Comparison of ENCODE assay signal across 14 mouse cellular contexts in genomic region chr10:58639291-58639690, GRCm38 (mm10). TPM values are rescaled to one million over a fixed set of nuclear protein-coding genes. Genes with fewer than 3 reads are reported as not detected.
A peak's percentile ranks its signal among the peaks of the same experiment; 100 is the strongest.
DNase-seq lines count a peak whose midpoint lies in the region; ATAC-seq and TF ChIP-seq lines count a peak whose summit lies in the region.
"Had no signal": no experiment of that assay in that cellular context is flagged by ENCODE, and none has a peak within 500 bp of the region (broad histone marks: within the 10 kb centered on the region; RNA-seq: fewer than 3 reads in every experiment).

No protein-coding gene starts in this region.

- peaks cover 6% of the 10 kb centered on the region; the same call in 1 of the 2 replicates for H3K27me3 ChIP-seq in heart, embryonic 10.5 days (ENCODE audit: insufficient read depth, poor library complexity, severe bottlenecking)
- H3K27me3 ChIP-seq in midbrain, embryonic 14.5 days (ENCODE audit: control insufficient read depth, insufficient read depth, low read length), result no peaks in the 10 kb centered on the region
- H3K27me3 ChIP-seq in midbrain, embryonic 16.5 days (ENCODE audit: control insufficient read depth, insufficient read depth, low read depth, low read length), result no peaks in the 10 kb centered on the region
- H3K27me3 ChIP-seq: heart, embryonic 15.5 days; limb, embryonic 12.5 days had no signal

- 75% methylated on average over 6 of the region's 6 CpGs for WGBS in heart, embryonic 10.5 days
- 74% methylated on average over 6 of the region's 6 CpGs for WGBS in midbrain, embryonic 14.5 days
- 63% methylated on average over 6 of the region's 6 CpGs for WGBS in midbrain, embryonic 16.5 days
- 53% methylated on average over 6 of the region's 6 CpGs for WGBS in lung, adult 2 months

- no peaks in the 10 kb centered on the region for H3K36me3 ChIP-seq in heart, embryonic 10.5 days
- no peaks in the 10 kb centered on the region for H3K36me3 ChIP-seq in midbrain, embryonic 14.5 days (ENCODE audit: control insufficient read depth, insufficient read depth, low read length)
- no peaks in the 10 kb centered on the region for H3K36me3 ChIP-seq in midbrain, embryonic 16.5 days (ENCODE audit: control insufficient read depth, insufficient read depth, low read length)
- H3K36me3 ChIP-seq: heart, embryonic 15.5 days; limb, embryonic 12.5 days had no signal

- H3K27ac ChIP-seq in heart, embryonic 10.5 days, result no peak overlapping the region
- H3K27ac ChIP-seq in midbrain, embryonic 14.5 days (replicated peaks; ENCODE audit: low read depth, low read length), result no peak overlapping the region
- H3K27ac ChIP-seq in midbrain, embryonic 16.5 days (ENCODE audit: low read length), result no peak overlapping the region
- H3K27ac ChIP-seq: heart, embryonic 15.5 days; limb, embryonic 12.5 days; macrophage had no signal

- H3K4me1 ChIP-seq in heart, embryonic 10.5 days, result peaks cover 20% of the 10 kb centered on the region
- peaks cover 8% of the 10 kb centered on the region; the same call in 1 of the 2 replicates for H3K4me1 ChIP-seq in midbrain, embryonic 14.5 days (ENCODE audit: control insufficient read depth, insufficient read depth, low read length)
- no peaks in the 10 kb centered on the region for H3K4me1 ChIP-seq in midbrain, embryonic 16.5 days (ENCODE audit: control insufficient read depth, insufficient read depth, low read length)
- no peaks in the 10 kb centered on the region for H3K4me1 ChIP-seq in lung, adult 2 months (ENCODE audit: control insufficient read depth, insufficient read depth, low read length)

- no peak overlapping the region for H3K9ac ChIP-seq in midbrain, embryonic 14.5 days (replicated peaks; ENCODE audit: low read length)
- H3K9ac ChIP-seq in midbrain, embryonic 16.5 days (ENCODE audit: low read depth, low read length), result no peak overlapping the region
- H3K9ac ChIP-seq: heart, embryonic 15.5 days; limb, embryonic 12.5 days had no signal

- TF ChIP-seq CTCF in lung, adult 2 months (IDR thresholded peaks at IDR 0.05; ENCODE audit: insufficient read depth, low read length), result no peak

- no peak overlapping the region for H3K4me3 ChIP-seq in heart, embryonic 10.5 days
- no peak overlapping the region for H3K4me3 ChIP-seq in midbrain, embryonic 14.5 days (replicated peaks; ENCODE audit: low read depth, low read length)
- no peak overlapping the region for H3K4me3 ChIP-seq in midbrain, embryonic 16.5 days (ENCODE audit: low read depth, low read length)
- no peak overlapping the region for H3K4me3 ChIP-seq in lung, adult 2 months (replicated peaks; ENCODE audit: extremely low read depth, low read depth, low read length)
- H3K4me3 ChIP-seq: heart, embryonic 15.5 days; limb, embryonic 12.5 days had no signal

- no peak overlapping the region for H3K4me2 ChIP-seq in midbrain, embryonic 14.5 days (ENCODE audit: low read length)
- no peak overlapping the region for H3K4me2 ChIP-seq in midbrain, embryonic 16.5 days (ENCODE audit: low read length)
- H3K4me2 ChIP-seq: heart, embryonic 15.5 days; limb, embryonic 12.5 days had no signal

- peak; percentile 11 for DNase-seq in heart, adult 8-10 months (ENCODE audit: low spot score)
- DNase-seq in heart, embryonic 10.5 days (ENCODE audit: low spot score), result no peak
- peak; percentile 31 for DNase-seq in midbrain, embryonic 14.5 days
- DNase-seq in cerebellum, postnatal 14 days, result peak; percentile 84 to 85
- DNase-seq in layer of hippocampus, postnatal 36 days, result peak; percentile 37 to 39
- no peak for DNase-seq in thymus, postnatal 4 days
- no peak for DNase-seq in lung, adult 2 months
- DNase-seq: kidney, adult 2 months had no signal

- no peaks in the 10 kb centered on the region for H3K9me3 ChIP-seq in heart, embryonic 10.5 days
- H3K9me3 ChIP-seq in midbrain, embryonic 14.5 days (ENCODE audit: control insufficient read depth, low read length), result no peaks in the 10 kb centered on the region
- H3K9me3 ChIP-seq in midbrain, embryonic 16.5 days (replicated peaks; ENCODE audit: control insufficient read depth, low read length, poor library complexity, severe bottlenecking), result no peaks in the 10 kb centered on the region
- H3K9me3 ChIP-seq: heart, embryonic 15.5 days; limb, embryonic 12.5 days had no signal

- no peak for ATAC-seq in midbrain, embryonic 14.5 days (ENCODE audit: low FRiP score, low TSS enrichment)
- no peak for ATAC-seq in midbrain, embryonic 16.5 days

- no peak for TF ChIP-seq POLR2A in lung, adult 2 months (IDR thresholded peaks at IDR 0.05; ENCODE audit: borderline replicate concordance, extremely low read depth, low read depth, low read length)

RNA-seq across cellular contexts. Expression of gene Edar, which starts 36.2 kb away (rescaled TPM):
- under 1 TPM; 0.08 to 0.69 (median 0.45) TPM for total RNA-seq in heart, adult 8-10 months (2022)
- 0.09 TPM in 1 of 2 replicates, not detected in the other for polyA plus RNA-seq in heart, embryonic 10.5 days (2016; fragmentation: Nextera tagmentation; extraction: Ambion mirVana)
- polyA plus RNA-seq in midbrain, embryonic 14.5 days (2014; fragmentation: Nextera tagmentation; extraction: Ambion mirVana), result 0.09 and 0.41 TPM in 2 replicates
- polyA plus RNA-seq in midbrain, embryonic 16.5 days (2015; fragmentation: Nextera tagmentation; extraction: Ambion mirVana), result 0.30 and 0.32 TPM in 2 replicates
- total RNA-seq in layer of hippocampus, postnatal 36 days (2021), result under 1 TPM; 0.20 to 0.30 TPM
- polyA plus RNA-seq in lung, adult 2 months (2012; rRNA removed), result 0.46 and 0.85 TPM in 2 replicates
- total RNA-seq: MEL had no signal
- polyA plus RNA-seq: liver, embryonic 16.5 days; macrophage had no signal

Comparison
In these comparisons a context has a peak if more than half of its experiments do, and no peak if none do; other contexts are left out.
1. DNase-seq: peak in heart, adult 8-10 months (single experiment), midbrain, embryonic 14.5 days (single experiment), cerebellum, postnatal 14 days (2 of 2) and layer of hippocampus, postnatal 36 days (2 of 2); none in heart, embryonic 10.5 days (single experiment), thymus, postnatal 4 days (single experiment) and lung, adult 2 months (single experiment).